Mouse (Mus musculus) kidney, postnatal 25 days (tissue): Measurements from ENCODE around the gene Mettl23.

ENCODE experiments used
- DNase-seq, 2 experiments: peaks; one replicate each; pipeline ENCODE4 v3.0.0; 2021; ENCODE audit warnings: mixed read lengths in 2 of 2

Mettl23 gene

GRCm38 (mm10) chr11:116843261-116844233, at the start of gene Mettl23, which contains the start of gene Jmjd6:
Gene Mettl23 (plus strand): TSS chr11:116843278.
Gene Jmjd6 (minus strand): TSS chr11:116843449.
- peak; percentile 96 to 99 for DNase-seq

- no peak for DNase-seq
These were observed 43.7 kb upstream of the Mettl23 start for GRCm38 (mm10) chr11:116799364-116799763.

- no peak for DNase-seq
These were observed 42.0 kb upstream of the Mettl23 start for GRCm38 (mm10) chr11:116801106-116801505.

DNA sequence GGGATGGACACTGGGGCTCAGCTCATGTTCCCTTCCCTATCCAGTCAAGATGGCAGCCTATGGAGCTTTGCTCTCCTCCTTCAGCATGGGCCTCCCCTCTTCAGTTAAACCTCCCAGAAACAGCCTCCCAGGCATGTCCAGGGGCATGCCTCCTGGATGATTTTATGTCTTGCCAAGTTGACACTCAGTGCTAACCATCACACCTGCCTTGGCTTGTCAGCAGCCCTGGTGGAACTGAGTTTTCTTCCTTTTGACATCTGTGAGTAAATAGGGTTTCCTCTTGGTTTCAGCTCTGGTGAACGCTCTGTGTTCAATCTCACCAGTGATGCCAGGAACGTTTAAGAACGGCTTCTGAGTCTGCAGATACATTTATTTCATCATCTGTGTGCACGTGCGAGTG, 40.4 kb upstream of the Mettl23 start:
- DNase-seq: no peak

DNA sequence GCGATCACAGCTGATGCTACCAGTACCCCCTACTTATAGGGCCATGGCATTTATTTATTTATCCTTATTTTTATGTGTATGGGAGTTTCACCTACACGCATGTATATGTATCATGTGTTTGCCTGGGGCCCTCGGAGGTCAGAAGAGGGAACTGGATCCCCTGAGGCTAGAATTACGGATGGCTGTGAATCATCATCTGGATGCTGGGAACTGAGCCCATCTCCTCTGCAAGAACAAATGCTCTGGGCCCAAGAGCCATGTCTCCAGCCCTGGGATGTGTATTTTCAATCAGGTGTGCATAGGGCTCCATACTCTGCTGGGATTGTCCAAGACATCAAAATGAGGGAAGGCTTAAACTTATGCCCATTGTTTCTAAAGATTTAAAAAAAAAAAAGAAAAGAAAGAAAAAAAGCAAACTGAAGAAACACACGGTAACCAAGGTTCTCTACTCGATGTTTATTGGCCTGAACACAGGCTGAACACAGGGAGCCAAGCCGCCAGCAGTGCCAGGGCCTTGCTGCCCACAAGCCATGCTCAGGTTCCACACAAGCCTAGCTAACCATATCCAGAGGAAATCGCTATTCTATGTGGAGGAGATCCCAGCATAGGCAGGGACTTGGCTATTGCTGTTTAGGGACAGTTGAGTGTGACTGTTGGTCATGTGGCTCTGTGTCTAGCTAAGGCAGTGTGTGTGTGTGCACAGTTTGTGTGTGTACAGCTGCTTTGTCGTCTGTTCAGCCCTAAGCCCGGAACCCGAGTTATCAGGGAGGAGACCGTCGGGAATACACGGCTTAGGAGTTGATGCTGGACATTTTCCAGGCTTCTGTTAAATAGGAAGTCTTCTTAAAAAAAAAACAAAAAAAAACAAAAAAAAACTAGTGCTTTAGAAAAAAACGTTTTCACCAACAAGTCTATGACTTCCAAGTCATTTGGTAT, 36.7 kb upstream of the Mettl23 start:
- no peak for DNase-seq

DNA sequence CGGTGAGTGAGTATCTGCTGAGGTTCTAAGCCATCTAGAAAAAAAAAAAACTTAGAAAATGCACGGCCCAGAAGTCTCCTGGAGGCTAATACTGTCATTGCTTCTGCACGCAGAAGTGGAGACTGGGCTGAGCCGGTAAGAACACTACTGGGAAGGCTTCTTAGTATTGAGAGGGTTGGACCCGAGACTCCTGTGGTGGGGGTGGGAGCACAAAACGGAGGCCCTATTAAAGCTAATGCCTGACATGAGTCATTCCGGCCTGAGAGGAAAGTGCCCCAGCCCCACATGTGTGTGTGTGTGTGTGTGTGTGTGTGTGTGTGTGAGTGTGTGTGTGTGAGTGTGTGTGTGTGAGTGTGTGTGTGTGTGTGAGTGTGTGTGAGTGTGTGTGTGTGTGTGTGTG, 36.0 kb upstream of the Mettl23 start:
- DNase-seq: no peak

GRCm38 (mm10) chr11:116807526-116807925, 35.6 kb upstream of the Mettl23 start:
- DNase-seq: no peak

- DNase-seq: peak; percentile 89 to 91
These were observed 35.0 kb upstream of the Mettl23 start for GRCm38 (mm10) chr11:116807938-116808606.

DNA sequence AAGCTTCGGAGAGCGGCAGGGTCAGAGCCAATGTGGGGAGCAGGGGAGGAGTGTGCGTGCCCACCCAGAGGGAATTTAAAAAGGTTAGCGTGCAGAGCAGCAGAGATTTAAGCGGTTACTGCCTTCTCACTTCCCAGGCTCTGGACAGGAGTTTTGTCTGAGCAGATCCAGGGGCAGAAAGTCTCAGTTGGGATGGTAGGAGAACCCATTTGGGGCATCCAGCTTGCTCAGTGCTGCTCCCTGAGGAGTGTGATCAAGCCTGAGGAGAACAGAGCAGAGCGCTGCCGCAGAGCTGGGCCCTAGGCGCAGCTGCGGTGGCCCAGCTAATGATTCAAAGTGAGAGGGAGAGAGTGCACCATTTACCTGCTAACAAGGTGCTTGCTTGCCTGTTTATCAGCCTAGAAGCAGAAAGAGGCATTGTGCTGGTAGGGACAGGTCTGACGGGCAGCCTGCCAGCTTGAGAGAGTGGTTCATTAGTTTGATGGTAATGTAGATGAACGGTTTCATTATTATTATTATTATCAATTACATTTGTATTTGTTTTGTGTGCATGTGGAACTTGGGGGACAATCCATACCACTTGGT, 34.2 kb upstream of the Mettl23 start:
- no peak for DNase-seq

DNA sequence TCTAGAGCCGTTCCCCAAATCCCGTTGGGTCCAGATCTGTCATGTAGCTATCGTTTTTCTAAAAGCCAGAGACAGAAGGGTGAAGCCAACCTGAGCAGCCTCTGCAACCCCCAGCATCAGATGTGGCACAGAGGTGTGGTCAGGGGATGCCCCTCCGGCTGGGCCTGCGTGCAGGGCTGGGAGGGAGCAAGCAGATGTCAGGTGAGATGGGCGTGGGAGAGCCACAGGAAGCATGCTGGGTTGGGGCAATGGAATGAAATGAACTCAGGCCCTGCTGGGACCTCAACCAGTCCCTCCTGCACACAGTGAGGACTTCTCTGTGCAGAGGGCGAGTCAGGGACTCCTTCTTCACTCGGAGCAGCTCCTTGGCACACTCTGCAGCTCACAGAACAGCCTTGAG, 33.6 kb upstream of the Mettl23 start:
- DNase-seq: no peak

DNA sequence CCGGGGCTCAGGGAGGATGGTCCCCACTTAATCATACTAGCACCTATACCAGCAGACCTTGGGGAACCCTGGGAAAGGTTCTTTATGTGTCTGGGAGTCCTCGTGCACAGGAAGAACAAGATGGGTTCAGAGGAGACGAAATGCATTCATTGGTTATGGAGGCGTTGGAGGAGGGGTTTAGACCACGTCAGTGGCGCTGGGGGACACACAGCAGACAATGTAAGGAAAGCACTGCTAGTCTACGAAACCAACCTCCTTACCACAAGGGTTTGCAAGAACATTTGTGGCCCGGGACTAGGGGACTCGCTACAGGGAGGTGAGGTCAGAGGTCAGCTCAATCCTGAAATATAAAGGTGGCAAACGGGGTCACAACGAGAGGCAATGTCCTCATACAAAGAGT, 32.5 kb upstream of the Mettl23 start:
- DNase-seq: no peak

- DNase-seq: peak; percentile 55 to 69
These were observed 31.8 kb upstream of the Mettl23 start for GRCm38 (mm10) chr11:116810983-116811901.

DNA sequence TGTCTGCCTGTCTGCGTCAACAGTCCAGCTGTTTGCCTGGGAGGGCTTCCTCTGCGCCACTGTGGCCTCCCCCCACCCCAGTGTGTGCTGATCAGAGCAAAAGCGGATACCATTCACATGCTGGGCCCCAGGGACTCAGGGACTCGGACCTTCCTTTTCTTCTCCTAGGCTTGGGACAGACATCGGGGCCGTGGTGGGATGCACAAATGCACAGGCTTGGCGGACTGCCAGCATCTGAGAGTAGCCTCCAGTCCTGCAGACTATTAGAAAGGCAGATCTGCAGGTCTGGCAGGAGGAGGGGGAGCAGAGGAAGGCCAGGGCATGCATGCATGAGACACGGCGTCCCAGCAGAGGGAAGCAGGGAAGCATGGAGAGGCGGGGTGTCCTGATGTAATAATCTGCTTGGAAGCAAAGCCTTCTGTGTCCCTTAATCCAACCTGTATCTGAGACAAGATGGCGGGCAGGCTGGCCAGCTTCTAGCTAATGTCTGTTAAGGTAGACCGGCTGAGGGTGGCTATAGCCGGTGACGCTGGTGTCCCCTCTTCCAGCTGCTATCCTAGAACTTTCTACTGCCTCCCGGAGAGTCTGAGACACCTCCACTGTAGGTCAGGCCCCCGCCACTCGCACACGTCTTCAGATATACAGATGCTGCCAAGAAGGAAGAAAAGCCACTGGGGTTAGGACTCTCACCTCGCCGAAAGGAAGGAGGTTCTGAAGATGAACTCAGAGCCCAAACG, 30.1 kb upstream of the Mettl23 start:
- DNase-seq: peak; percentile 39 to 71

GRCm38 (mm10) chr11:116813610-116814009, 29.5 kb upstream of the Mettl23 start:
- no peak for DNase-seq

- peak; percentile 65 to 85 for DNase-seq
These were observed 28.8 kb upstream of the Mettl23 start for GRCm38 (mm10) chr11:116814076-116814883.

- no peak for DNase-seq
These were observed 28.1 kb upstream of the Mettl23 start for GRCm38 (mm10) chr11:116814884-116815415.

- DNase-seq: no peak
These were observed 26.3 kb upstream of the Mettl23 start for GRCm38 (mm10) chr11:116816769-116817168.

- DNase-seq: no peak
These were observed 25.5 kb upstream of the Mettl23 start for GRCm38 (mm10) chr11:116817567-116817966.

- peak in 1 of 2 experiments; percentile 68 for DNase-seq
These were observed 24.4 kb upstream of the Mettl23 start for GRCm38 (mm10) chr11:116818722-116819121.
